In genomic region chr15:78596914-78597313, GRCm38 (mm10) we compare ENCODE assay signal across 8 mouse cellular contexts. TPM values are rescaled to one million over a fixed set of nuclear protein-coding genes. Genes with fewer than 3 reads are reported as not detected.
DNase-seq lines count a peak whose midpoint lies in the region; ATAC-seq and TF ChIP-seq lines count a peak whose summit lies in the region.
"Had no signal": no experiment of that assay in that cellular context is flagged by ENCODE, and none has a peak within 500 bp of the region (broad histone marks: within the 10 kb centered on the region; RNA-seq: fewer than 3 reads in every experiment).

TSS of gene Cyth4 (plus strand) at chr15:78597047.

- no peak within 1 kb of the TSS; the same call in 1 of the 2 replicates for H3K4me2 ChIP-seq in heart, postnatal 0 days (ENCODE audit: low read depth, low read length)
- H3K4me2 ChIP-seq: neural tube, embryonic 13.5 days had no signal

- intact Hi-C loops in left cerebral cortex, postnatal 10 days (cut with DNase I), result no loop called here

- no peak within 1 kb of the TSS for H3K27ac ChIP-seq in heart, postnatal 0 days (ENCODE audit: low read depth)
- H3K27ac ChIP-seq: neural tube, embryonic 13.5 days had no signal

- H3K4me1 ChIP-seq in heart, postnatal 0 days (ENCODE audit: control insufficient read depth, insufficient read depth), result no peaks in the 10 kb centered on the region
- H3K4me1 ChIP-seq in megakaryocyte, embryonic 14.5 days, result peaks cover 94% of the 10 kb centered on the region
- H3K4me1 ChIP-seq: neural tube, embryonic 13.5 days had no signal

- no peaks in the 10 kb centered on the region for H3K36me3 ChIP-seq in heart, postnatal 0 days (replicated peaks; ENCODE audit: control insufficient read depth, insufficient read depth, low read length)
- H3K36me3 ChIP-seq in megakaryocyte, embryonic 14.5 days (replicated peaks; ENCODE audit: low read length), result peaks cover 35% of the 10 kb centered on the region
- H3K36me3 ChIP-seq: neural tube, embryonic 13.5 days had no signal

- DNase-seq in heart, postnatal 0 days (ENCODE audit: low spot score), result no peak
- peak in 1 of 2 experiments; percentile 86 for DNase-seq in left cerebral cortex, postnatal 10 days (ENCODE audit: extremely low spot score in 1 of 2, low spot score in 2 of 2)
- DNase-seq in thymus, postnatal 36 days, result peak; percentile 70 to 83
- DNase-seq in yolk sac, embryonic 10.5 days (ENCODE audit: low spot score), result no peak

- H3K27me3 ChIP-seq in heart, postnatal 0 days (ENCODE audit: control insufficient read depth, insufficient read depth, low read length), result no peaks in the 10 kb centered on the region
- H3K27me3 ChIP-seq in megakaryocyte, embryonic 14.5 days (replicated peaks), result peaks cover 3% of the 10 kb centered on the region
- H3K27me3 ChIP-seq: neural tube, embryonic 13.5 days had no signal

- no peaks in the 10 kb centered on the region for H3K9me3 ChIP-seq in heart, postnatal 0 days (replicated peaks; ENCODE audit: control insufficient read depth, low read length)
- H3K9me3 ChIP-seq in megakaryocyte, embryonic 14.5 days, result peaks cover 18% of the 10 kb centered on the region
- H3K9me3 ChIP-seq: neural tube, embryonic 13.5 days had no signal

- peak; percentile 68 for ATAC-seq in CD4-positive, CD25-positive, alpha-beta regulatory T cell, adult 4 months
- peak; percentile 66 for ATAC-seq in activated CD4-positive, CD25-positive, alpha-beta regulatory T cell, adult 4 months
- ATAC-seq in heart, postnatal 0 days (ENCODE audit: insufficient read depth, low read depth), result peak; percentile 63; the same call in 1 of the 2 replicates

- TF ChIP-seq EP300 in heart, postnatal 0 days (IDR thresholded peaks at IDR 0.05; ENCODE audit: low read depth), result no peak

- no peak for TF ChIP-seq CTCF in heart, postnatal 0 days (IDR thresholded peaks at IDR 0.05; ENCODE audit: low read depth)

- 61% methylated on average over 7 of the region's 7 CpGs for WGBS in heart, postnatal 0 days

- H3K9ac ChIP-seq in heart, postnatal 0 days (replicated peaks; ENCODE audit: low read depth, low read length), result no peak within 1 kb of the TSS
- H3K9ac ChIP-seq: neural tube, embryonic 13.5 days had no signal

- H3K4me3 ChIP-seq in heart, postnatal 0 days (ENCODE audit: low read depth, low read length), result no peak within 1 kb of the TSS
- H3K4me3 ChIP-seq in megakaryocyte, embryonic 14.5 days (replicated peaks), result peak within 1 kb of the TSS; percentile 94
- H3K4me3 ChIP-seq: neural tube, embryonic 13.5 days had no signal

RNA-seq across cellular contexts. Expression of gene Cyth4, which starts in this region (rescaled TPM):
- polyA plus RNA-seq in CD4-positive, CD25-positive, alpha-beta regulatory T cell, adult 4 months (2017; shearing (Covaris generic)), result 100 to 1,000 TPM; 299 to 603 TPM
- polyA plus RNA-seq in activated CD4-positive, CD25-positive, alpha-beta regulatory T cell, adult 4 months (2017; shearing (Covaris generic)), result 100 to 1,000 TPM; 197 to 261 TPM
- 4.3 and 6.0 TPM in 2 replicates for total RNA-seq in heart, postnatal 0 days (2014; rRNA removed; ENCODE audit: low replicate concordance)
- 2.8 and 3.1 TPM in 2 replicates for polyA plus RNA-seq in heart, postnatal 0 days (2015; fragmentation: Nextera tagmentation; extraction: Ambion mirVana)
- total RNA-seq in left cerebral cortex, postnatal 10 days (2021), result 10 to 100 TPM; 10.4 to 11.6 TPM
- 27.7 and 31.6 TPM in 2 replicates for polyA plus RNA-seq in megakaryocyte, embryonic 14.5 days (2012; ENCODE audit: insufficient read depth, low replicate concordance)

Comparison
In these comparisons a context has a peak if more than half of its experiments do, and no peak if none do; other contexts are left out.
1. DNase-seq: peak in thymus, postnatal 36 days (2 of 2); none in heart, postnatal 0 days (single experiment) and yolk sac, embryonic 10.5 days (single experiment).
2. Peak in every context shown above with its lines, with median percentiles within 50 percentile points of each other: ATAC-seq.